Mouse (Mus musculus): ENCODE measurements around the gene Sh3gl1. TPM values are rescaled to one million over a fixed set of nuclear protein-coding genes. Genes with fewer than 3 reads are reported as not detected.
"Not testable (repeated sequence)": the region's sequence is repeated elsewhere in the genome, so short reads cannot be mapped to it uniquely, and the experiment has no call there.

The Sh3gl1 gene
- polyA plus RNA-seq, 1 experiment from 2014 or later, result 138 TPM

GRCm38 (mm10) chr17:56066451-56066850 is 30.0 kb upstream of the Sh3gl1 start:
- no peak overlapping the region for H3K9ac ChIP-seq (replicated peaks)
- H3K4me3 ChIP-seq, result no peak overlapping the region
- no peaks in the 10 kb centered on the region for H3K27me3 ChIP-seq
- no peaks in the 10 kb centered on the region for H3K4me1 ChIP-seq
- no peak for ATAC-seq (ENCODE audit: low FRiP score, low read depth)
- H3K27ac ChIP-seq (replicated peaks), result no peak overlapping the region
- peaks cover 99% of the 10 kb centered on the region for H3K36me3 ChIP-seq
- no peak overlapping the region for H3K4me2 ChIP-seq (replicated peaks)
- H3K9me3 ChIP-seq, result no peaks in the 10 kb centered on the region

GRCm38 (mm10) chr17:56065715-56066114 is 29.3 kb upstream of the Sh3gl1 start:
- not testable (repeated sequence) for H3K27ac ChIP-seq (replicated peaks); H3K4me2 ChIP-seq (replicated peaks); H3K9me3 ChIP-seq; H3K4me3 ChIP-seq; H3K4me1 ChIP-seq; H3K9ac ChIP-seq (replicated peaks); H3K27me3 ChIP-seq; ATAC-seq (ENCODE audit: low FRiP score, low read depth)
- WGBS, result 86% methylated on average over 6 of the region's 6 CpGs
- H3K36me3 ChIP-seq, result peaks cover 98% of the 10 kb centered on the region

- H3K4me3 ChIP-seq, result no peak overlapping the region
- H3K27me3 ChIP-seq, result no peaks in the 10 kb centered on the region
- H3K4me2 ChIP-seq (replicated peaks), result no peak overlapping the region
- H3K9me3 ChIP-seq, result no peaks in the 10 kb centered on the region
- H3K4me1 ChIP-seq, result no peaks in the 10 kb centered on the region
- no peak overlapping the region for H3K9ac ChIP-seq (replicated peaks)
- H3K36me3 ChIP-seq, result peaks cover 97% of the 10 kb centered on the region
- 97% methylated on average over 7 of the region's 7 CpGs for WGBS
- no peak overlapping the region for H3K27ac ChIP-seq (replicated peaks)
- no peak for ATAC-seq (ENCODE audit: low FRiP score, low read depth)
Observed at GRCm38 (mm10) chr17:56062081-56062480, 25.6 kb upstream of the Sh3gl1 start.

- 77% methylated on average over 11 of the region's 11 CpGs for WGBS
- Histone ChIP-seq H3K4me3 (no peak overlapping the region), H3K4me2 (replicated peaks) (no peak overlapping the region), H3K9me3 (no peaks in the 10 kb centered on the region), H3K27me3 (no peaks in the 10 kb centered on the region), H3K4me1 (no peaks in the 10 kb centered on the region), H3K9ac (replicated peaks) (no peak overlapping the region), H3K36me3 (peaks cover 63% of the 10 kb centered on the region), H3K27ac (replicated peaks) (no peak overlapping the region)
- no peak for ATAC-seq (ENCODE audit: low FRiP score, low read depth)
Observed at GRCm38 (mm10) chr17:56057381-56058120, 21.1 kb upstream of the Sh3gl1 start.

- 66% methylated on average over 4 of the region's 4 CpGs for WGBS
- H3K36me3 ChIP-seq, result peaks cover 62% of the 10 kb centered on the region
- peak; percentile 65 for ATAC-seq (ENCODE audit: low FRiP score, low read depth)
- H3K27me3 ChIP-seq, result no peaks in the 10 kb centered on the region
- no peak overlapping the region for H3K4me3 ChIP-seq
- H3K4me1 ChIP-seq, result no peaks in the 10 kb centered on the region
- H3K4me2 ChIP-seq (replicated peaks), result no peak overlapping the region
- H3K9me3 ChIP-seq, result no peaks in the 10 kb centered on the region
- no peak overlapping the region; the same call in 1 of the 2 replicates for H3K27ac ChIP-seq (replicated peaks)
- no peak overlapping the region for H3K9ac ChIP-seq (replicated peaks)
Observed at GRCm38 (mm10) chr17:56055945-56056678, 19.7 kb upstream of the Sh3gl1 start.

- H3K9me3 ChIP-seq, result no peaks in the 10 kb centered on the region
- no peaks in the 10 kb centered on the region for H3K27me3 ChIP-seq
- H3K9ac ChIP-seq (replicated peaks), result no peak overlapping the region
- no peak for ATAC-seq (ENCODE audit: low FRiP score, low read depth)
- no peak overlapping the region for H3K4me2 ChIP-seq (replicated peaks)
- no peaks in the 10 kb centered on the region for H3K4me1 ChIP-seq
- H3K4me3 ChIP-seq, result no peak overlapping the region
- H3K36me3 ChIP-seq, result peaks cover 59% of the 10 kb centered on the region
- no peak overlapping the region for H3K27ac ChIP-seq (replicated peaks)
Observed at GRCm38 (mm10) chr17:56054938-56055337, 18.5 kb upstream of the Sh3gl1 start.

GRCm38 (mm10) chr17:56051369-56051768 is 14.9 kb upstream of the Sh3gl1 start:
- H3K27ac ChIP-seq (replicated peaks), result no peak overlapping the region
- no peak overlapping the region for H3K9ac ChIP-seq (replicated peaks)
- no peak for ATAC-seq (ENCODE audit: low FRiP score, low read depth)
- no peak overlapping the region for H3K4me2 ChIP-seq (replicated peaks)
- no peaks in the 10 kb centered on the region for H3K27me3 ChIP-seq
- H3K9me3 ChIP-seq, result no peaks in the 10 kb centered on the region
- peaks cover 56% of the 10 kb centered on the region for H3K36me3 ChIP-seq
- 88% methylated on average over 5 of the region's 5 CpGs for WGBS
- no peaks in the 10 kb centered on the region for H3K4me1 ChIP-seq
- H3K4me3 ChIP-seq, result no peak overlapping the region

GRCm38 (mm10) chr17:56040857-56041163 is 4.4 kb upstream of the Sh3gl1 start:
- no peak for ATAC-seq (ENCODE audit: low FRiP score, low read depth)
- Histone ChIP-seq H3K4me3 (peak overlapping the region; percentile 87), H3K4me2 (replicated peaks) (peak overlapping the region; percentile 93), H3K9ac (replicated peaks) (peak overlapping the region; percentile 84), H3K36me3 (peaks cover 22% of the 10 kb centered on the region), H3K4me1 (peaks cover 24% of the 10 kb centered on the region), H3K9me3 (no peaks in the 10 kb centered on the region), H3K27me3 (no peaks in the 10 kb centered on the region), H3K27ac (replicated peaks) (0 out of 2 replicates have a peak overlapping the region, but pooled peaks have one; percentile 75)
- 2% methylated on average over 12 of the region's 12 CpGs for WGBS

GRCm38 (mm10) chr17:56040030-56040856 is 3.8 kb upstream of the Sh3gl1 start, which contains the start of gene Chaf1a:
Gene Chaf1a, plus strand, starts transcription at chr17:56040439.
- H3K27ac ChIP-seq (replicated peaks), result peak within 1 kb of the TSS; percentile 75
- WGBS, result under 1% methylated on average over 68 of the region's 68 CpGs
- peaks cover 30% of the 10 kb centered on the region for H3K4me1 ChIP-seq
- peak within 1 kb of the TSS; percentile 93 for H3K4me2 ChIP-seq (replicated peaks)
- H3K36me3 ChIP-seq, result peaks cover 18% of the 10 kb centered on the region; the same call in 1 of the 2 replicates
- peak; percentile 84 for ATAC-seq (ENCODE audit: low FRiP score, low read depth)
- H3K9me3 ChIP-seq, result no peaks in the 10 kb centered on the region
- no peaks in the 10 kb centered on the region for H3K27me3 ChIP-seq
- H3K9ac ChIP-seq (replicated peaks), result peak within 1 kb of the TSS; percentile 84
- peak within 1 kb of the TSS; percentile 87 for H3K4me3 ChIP-seq

GRCm38 (mm10) chr17:56039345-56039744 is 2.9 kb upstream of the Sh3gl1 start:
- H3K36me3 ChIP-seq, result peaks cover 14% of the 10 kb centered on the region
- H3K27ac ChIP-seq (replicated peaks), result no peak overlapping the region
- 74% methylated on average over 4 of the region's 4 CpGs for WGBS
- peaks cover 37% of the 10 kb centered on the region for H3K4me1 ChIP-seq
- H3K4me3 ChIP-seq, result peak overlapping the region; percentile 87; the same call in 1 of the 2 replicates
- H3K4me2 ChIP-seq (replicated peaks), result peak overlapping the region; percentile 93
- ATAC-seq (ENCODE audit: low FRiP score, low read depth), result no peak
- no peaks in the 10 kb centered on the region for H3K27me3 ChIP-seq
- no peak overlapping the region for H3K9ac ChIP-seq (replicated peaks)
- H3K9me3 ChIP-seq, result no peaks in the 10 kb centered on the region

GRCm38 (mm10) chr17:56038583-56039261 is 2.3 kb upstream of the Sh3gl1 start:
- H3K9me3 ChIP-seq, result no peaks in the 10 kb centered on the region
- no peak for ATAC-seq (ENCODE audit: low FRiP score, low read depth)

More at GRCm38 (mm10) chr17:56038583-56039261, 2.3 kb upstream of the Sh3gl1 start:
- H3K4me2 ChIP-seq (replicated peaks), result no peak overlapping the region
- WGBS, result 89% methylated on average over 8 of the region's 8 CpGs
- peaks cover 42% of the 10 kb centered on the region for H3K4me1 ChIP-seq
- no peak overlapping the region for H3K27ac ChIP-seq (replicated peaks)
- peaks cover 14% of the 10 kb centered on the region for H3K36me3 ChIP-seq
- H3K9ac ChIP-seq (replicated peaks), result no peak overlapping the region
- no peak overlapping the region for H3K4me3 ChIP-seq
- H3K27me3 ChIP-seq, result no peaks in the 10 kb centered on the region

Measured in midbrain, embryonic 12.5 days (tissue).